Mouse (Mus musculus) E14TG2a.4 (cell line): ENCODE results near the gene H2-T23.
"Not testable (repeated sequence)": the region's sequence is repeated elsewhere in the genome, so short reads cannot be mapped to it uniquely, and the experiment has no call there.

Source experiments
- H3K27me3 ChIP-seq: 2 replicates; pipeline ENCODE4 v1.6.1; 2014; ENCODE audit warnings: low read length, control low read depth; ENCODE audit not compliant: insufficient read depth
- H3K36me3 ChIP-seq: 2 replicates; pipeline ENCODE4 v1.6.1; 2014; ENCODE audit warnings: low read length, control low read depth; ENCODE audit not compliant: insufficient read depth
- H3K4me1 ChIP-seq: replicated peaks from 2 replicates; pipeline ENCODE4 v1.6.1; 2014; ENCODE audit warnings: low read depth, low read length, control low read depth
- H3K4me3 ChIP-seq: replicated peaks from 2 replicates; pipeline ENCODE4 v1.5.1; 2014; ENCODE audit warnings: mild to moderate bottlenecking, low read length
- H3K9me3 ChIP-seq: 2 replicates; pipeline ENCODE4 v1.6.1; 2014; ENCODE audit warnings: low read length, control low read depth
- CTCF ChIP-seq: conservative IDR thresholded peaks from 2 replicates; pipeline ENCODE4 v1.5.1; 2014; ENCODE audit warnings: low read length
- NANOG ChIP-seq: IDR thresholded peaks from 2 replicates; pipeline ENCODE4 v1.6.1; 2014; ENCODE audit warnings: borderline replicate concordance, low read length, mixed read lengths
- POU5F1 ChIP-seq: IDR thresholded peaks from 2 replicates; pipeline ENCODE4 v1.6.1; 2014; ENCODE audit warnings: low read length, borderline replicate concordance

H2-T23 gene

DNA sequence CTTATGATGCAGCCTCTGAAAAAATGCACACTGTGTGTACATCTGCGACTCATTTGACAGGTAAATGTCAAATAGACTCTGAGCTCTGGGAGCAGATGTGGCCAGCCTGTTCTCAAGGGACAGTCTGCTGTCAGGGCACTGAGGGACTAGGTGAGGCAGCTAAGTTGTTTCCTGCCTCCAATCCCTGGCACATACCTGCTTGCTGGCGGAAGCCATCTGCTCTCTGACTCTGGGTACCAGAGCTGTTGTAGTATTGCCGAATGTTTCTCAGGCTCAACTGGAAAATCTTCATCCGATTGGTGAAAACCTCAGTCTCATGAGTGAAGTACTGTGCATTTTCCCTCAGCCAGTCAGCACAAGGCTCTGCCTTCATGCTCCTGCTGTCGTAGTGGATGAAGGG, 15.6 kb downstream of the H2-T23 start:
- Histone ChIP-seq H3K4me3 (no peak overlapping the region), H3K4me1 (peaks cover 51% of the 10 kb centered on the region), H3K9me3 (peaks cover 7% of the 10 kb centered on the region; the same call in 1 of the 2 replicates), H3K36me3 (peaks cover 46% of the 10 kb centered on the region), H3K27me3 (no peaks in the 10 kb centered on the region)
- TF ChIP-seq POU5F1: no peak
- no peak for TF ChIP-seq NANOG
- TF ChIP-seq CTCF: no peak

DNA sequence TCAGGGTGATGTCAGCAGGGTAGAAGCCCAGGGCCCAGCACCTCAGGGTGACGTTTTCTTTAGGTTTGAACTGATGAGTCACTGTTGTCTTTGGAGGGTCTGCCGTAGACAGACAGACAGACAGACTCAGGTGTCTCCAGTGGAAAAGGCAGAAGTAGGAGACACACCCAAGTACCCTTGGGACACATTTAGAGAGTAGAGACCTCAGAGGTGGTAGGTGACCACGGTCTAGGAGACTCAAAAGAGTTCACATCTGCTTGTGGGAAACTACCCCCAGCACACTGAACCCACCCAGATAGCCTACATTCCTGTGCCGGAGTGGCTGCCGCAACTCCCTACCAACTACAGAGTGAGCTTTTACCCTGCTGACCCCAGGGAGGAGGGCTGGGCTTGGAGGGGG, 17.7 kb downstream of the H2-T23 start:
- Histone ChIP-seq H3K4me1 (peaks cover 33% of the 10 kb centered on the region), H3K4me3 (no peak overlapping the region), H3K27me3 (no peaks in the 10 kb centered on the region), H3K9me3 (no peaks in the 10 kb centered on the region), H3K36me3 (peaks cover 40% of the 10 kb centered on the region)
- TF ChIP-seq NANOG: no peak
- no peak for TF ChIP-seq CTCF
- no peak for TF ChIP-seq POU5F1

DNA sequence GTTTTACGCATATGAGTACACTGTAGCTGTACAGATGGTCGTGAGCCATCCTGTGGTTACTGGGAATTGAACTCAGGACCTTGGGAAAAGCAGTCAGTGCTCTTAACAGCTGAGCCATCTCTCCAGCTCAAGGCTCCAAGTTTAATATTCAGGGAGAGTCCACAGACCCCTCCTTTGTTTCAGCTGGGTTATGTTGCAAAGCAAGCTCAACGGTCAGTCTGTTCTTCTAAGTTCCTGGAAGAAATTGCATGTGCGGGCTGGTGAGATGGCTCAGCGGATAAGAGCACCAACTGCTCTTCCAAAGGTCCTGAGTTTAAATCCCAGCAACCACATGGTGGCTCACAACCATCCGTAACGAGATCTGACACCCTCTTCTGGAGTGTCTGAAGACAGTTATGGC, 28.2 kb downstream of the H2-T23 start:
- Histone ChIP-seq H3K36me3 (peaks cover 25% of the 10 kb centered on the region; the same call in 1 of the 2 replicates), H3K4me1 (peaks cover 54% of the 10 kb centered on the region)
- not testable (repeated sequence) for H3K9me3 ChIP-seq, H3K27me3 ChIP-seq, H3K4me3 ChIP-seq

DNA sequence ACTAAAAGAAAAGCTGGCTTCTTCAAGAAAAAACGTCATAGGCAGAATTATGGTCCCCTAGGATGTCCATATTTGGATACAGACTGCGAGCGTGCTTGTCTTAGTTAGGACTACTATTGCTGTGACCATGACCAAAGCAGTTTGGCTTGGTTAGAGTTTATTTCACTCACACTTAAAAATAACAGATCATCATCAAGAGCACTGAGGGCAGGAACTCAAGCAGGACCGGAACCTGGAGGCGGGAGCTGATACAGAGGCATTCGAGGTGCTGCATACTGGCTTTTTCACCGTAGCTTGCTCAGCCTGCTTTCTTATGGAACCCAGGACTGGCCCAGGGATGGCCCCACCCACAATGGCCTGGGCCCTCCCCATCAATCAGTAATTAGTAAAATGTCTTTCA, 29.3 kb downstream of the H2-T23 start:
- peaks cover 62% of the 10 kb centered on the region for H3K4me1 ChIP-seq
- no peaks in the 10 kb centered on the region for H3K27me3 ChIP-seq
- H3K4me3 ChIP-seq: no peak overlapping the region
- peaks cover 25% of the 10 kb centered on the region; the same call in 1 of the 2 replicates for H3K36me3 ChIP-seq
- peaks cover 7% of the 10 kb centered on the region for H3K9me3 ChIP-seq
- TF ChIP-seq POU5F1: no peak
- TF ChIP-seq NANOG: no peak
- no peak for TF ChIP-seq CTCF

DNA sequence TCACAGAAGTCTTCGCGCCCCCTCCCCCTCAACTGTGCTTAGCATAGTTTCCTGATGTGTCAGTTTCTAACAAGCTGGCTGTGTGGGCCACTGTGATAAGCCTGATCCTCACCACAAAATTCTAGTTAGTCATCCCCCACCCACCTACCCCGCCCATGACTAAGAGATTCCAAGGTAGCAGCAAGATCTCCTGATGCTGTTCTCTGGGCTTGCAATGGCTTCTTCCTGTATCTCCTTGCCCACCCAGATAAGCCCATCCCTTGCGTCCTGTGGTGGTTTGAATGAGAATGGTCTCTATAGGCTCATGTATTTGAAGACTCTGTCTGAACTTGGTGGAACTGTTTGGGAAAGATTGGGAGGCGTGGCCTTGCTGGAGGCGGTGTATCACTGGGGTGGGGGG, 30.7 kb downstream of the H2-T23 start:
- peaks cover 7% of the 10 kb centered on the region for H3K9me3 ChIP-seq
- peaks cover 25% of the 10 kb centered on the region; the same call in 1 of the 2 replicates for H3K36me3 ChIP-seq
- no peak overlapping the region for H3K4me3 ChIP-seq
- TF ChIP-seq POU5F1 (no peak), CTCF (no peak), NANOG (no peak)
- no peaks in the 10 kb centered on the region for H3K27me3 ChIP-seq
- peaks cover 75% of the 10 kb centered on the region for H3K4me1 ChIP-seq

DNA sequence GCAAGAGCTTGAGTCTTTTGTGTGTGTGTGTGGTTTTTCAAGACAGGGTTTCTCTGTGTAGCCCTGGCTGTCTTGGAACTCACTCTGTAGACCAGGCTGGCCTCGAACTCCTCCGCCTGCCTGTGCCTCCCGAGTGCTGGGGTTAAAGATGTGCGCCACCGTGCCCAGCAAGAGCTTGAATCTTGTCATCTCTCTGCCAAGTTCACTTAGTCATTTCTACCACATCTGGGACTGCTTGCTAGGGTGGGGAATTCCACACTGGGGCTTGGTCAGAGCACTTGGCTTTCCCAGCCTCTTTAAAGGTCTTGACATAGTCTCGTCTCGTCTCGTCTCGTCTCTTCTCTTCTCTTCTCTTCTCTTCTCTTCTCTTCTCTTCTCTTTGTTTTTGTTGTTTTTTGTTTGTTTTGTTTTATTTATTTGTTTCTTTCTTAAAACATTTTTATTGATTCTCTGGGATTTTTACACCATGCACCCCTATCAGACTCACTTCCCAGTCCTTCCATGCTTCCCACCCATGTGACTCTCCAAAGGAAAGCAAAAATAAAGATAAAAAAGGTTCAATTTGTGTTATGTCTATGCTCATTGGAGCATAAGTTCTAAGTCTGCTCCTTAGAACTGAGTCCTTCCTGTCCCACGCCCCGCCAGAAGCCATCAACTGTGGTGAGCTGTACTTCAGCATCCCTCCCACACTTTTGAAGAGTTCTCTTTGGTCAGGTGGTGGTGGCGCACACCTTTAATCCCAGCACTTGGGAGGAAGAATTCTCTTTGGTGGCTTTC, 31.3 kb downstream of the H2-T23 start:
- no peak overlapping the region for H3K4me3 ChIP-seq
- no peaks in the 10 kb centered on the region for H3K27me3 ChIP-seq
- H3K36me3 ChIP-seq: peaks cover 21% of the 10 kb centered on the region; the same call in 1 of the 2 replicates
- peaks cover 7% of the 10 kb centered on the region for H3K9me3 ChIP-seq
- H3K4me1 ChIP-seq: peaks cover 78% of the 10 kb centered on the region
- TF ChIP-seq CTCF (no peak), POU5F1 (no peak), NANOG (no peak)

DNA sequence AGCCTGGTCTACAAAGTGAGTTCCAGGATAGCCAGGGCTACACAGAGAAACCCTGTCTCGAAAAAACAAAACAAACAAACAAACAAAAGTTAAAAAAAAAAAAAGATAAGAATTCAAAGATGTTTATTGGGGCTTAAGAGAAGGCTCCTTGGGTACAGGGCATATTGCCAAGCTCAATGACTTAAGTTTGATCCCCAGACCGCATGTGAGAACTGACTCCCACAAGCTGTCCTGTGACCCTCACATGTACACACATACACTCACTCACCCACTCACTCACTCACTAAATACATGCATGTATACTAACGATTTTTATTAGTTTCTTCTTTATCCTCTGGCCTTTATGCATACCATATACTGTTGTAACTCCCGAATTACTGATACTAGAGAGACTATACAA, 32.3 kb downstream of the H2-T23 start:
- no peak for TF ChIP-seq NANOG
- TF ChIP-seq CTCF: no peak
- TF ChIP-seq POU5F1: no peak
- Histone ChIP-seq H3K36me3 (peaks cover 15% of the 10 kb centered on the region; the same call in 1 of the 2 replicates), H3K4me1 (peaks cover 85% of the 10 kb centered on the region), H3K4me3 (no peak overlapping the region), H3K27me3 (no peaks in the 10 kb centered on the region), H3K9me3 (peaks cover 7% of the 10 kb centered on the region)

DNA sequence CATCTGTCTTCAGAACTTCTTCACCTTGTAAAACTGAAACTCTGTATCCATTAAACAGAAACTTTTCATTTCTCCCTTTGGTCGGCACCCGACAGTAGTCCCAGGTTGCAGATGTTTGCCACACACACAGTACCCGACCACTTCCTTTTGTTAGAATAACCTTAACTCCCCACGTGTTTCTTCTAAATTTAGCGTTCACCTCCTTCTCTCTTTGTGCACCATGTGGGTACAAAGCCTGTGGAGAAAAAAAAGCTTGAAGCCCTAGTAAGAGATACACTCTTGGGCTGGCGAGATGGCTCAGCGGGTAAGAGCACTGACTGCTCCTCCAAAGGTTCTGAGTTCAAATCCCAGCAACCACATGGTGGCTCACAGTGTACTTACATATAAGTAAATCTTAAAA, 33.3 kb downstream of the H2-T23 start:
- no peak for TF ChIP-seq POU5F1
- TF ChIP-seq CTCF: no peak
- TF ChIP-seq NANOG: no peak
- peaks cover 82% of the 10 kb centered on the region for H3K4me1 ChIP-seq
- H3K4me3 ChIP-seq: no peak overlapping the region
- no peaks in the 10 kb centered on the region for H3K27me3 ChIP-seq
- H3K36me3 ChIP-seq: peaks cover 14% of the 10 kb centered on the region; the same call in 1 of the 2 replicates
- H3K9me3 ChIP-seq: peaks cover 7% of the 10 kb centered on the region

DNA sequence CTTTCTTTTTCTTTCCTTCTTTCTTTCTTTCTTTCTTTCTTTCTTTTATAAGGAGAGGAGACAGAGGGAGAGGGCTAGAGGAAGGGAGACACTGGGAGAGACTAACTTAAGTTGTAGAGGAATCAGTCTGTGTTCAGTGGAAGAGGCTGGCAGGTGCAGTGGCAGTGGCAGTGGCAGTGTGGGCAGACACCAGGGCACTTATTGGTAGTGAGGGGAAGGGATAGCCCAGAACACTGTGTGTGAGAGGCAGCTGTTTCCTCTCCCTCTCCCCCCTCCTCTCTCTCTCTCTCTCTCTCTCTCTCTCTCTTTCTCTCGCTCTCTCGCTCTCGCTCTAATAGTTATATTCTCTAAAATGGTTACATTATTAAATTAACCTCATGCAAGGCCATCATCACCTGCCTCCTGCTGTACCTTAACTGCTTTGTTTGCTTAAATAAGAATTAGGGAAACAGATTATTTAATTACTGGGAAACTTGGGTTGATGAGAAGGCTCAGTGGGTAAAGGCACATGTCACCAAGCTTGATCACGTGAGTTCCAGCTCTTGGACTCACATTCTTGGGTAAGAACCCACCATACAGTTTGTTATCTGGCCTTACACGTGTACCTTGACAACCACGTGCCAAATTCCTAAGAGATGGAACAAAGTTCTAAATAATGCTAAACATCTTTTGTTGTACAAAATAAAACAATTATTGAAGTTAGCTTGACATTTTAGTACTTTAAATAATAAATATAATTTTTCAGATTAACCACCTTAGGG, 33.9 kb downstream of the H2-T23 start:
- Histone ChIP-seq H3K27me3 (no peaks in the 10 kb centered on the region), H3K36me3 (peaks cover 8% of the 10 kb centered on the region; the same call in 1 of the 2 replicates), H3K4me1 (peaks cover 77% of the 10 kb centered on the region), H3K9me3 (peaks cover 7% of the 10 kb centered on the region), H3K4me3 (no peak overlapping the region)
- TF ChIP-seq POU5F1 (no peak), CTCF (no peak), NANOG (no peak)
